Mouse (Mus musculus) limb, embryonic 15.5 days (tissue): Measurements from ENCODE around the gene Wwox. TPM values are rescaled to one million over a fixed set of nuclear protein-coding genes. Genes with fewer than 3 reads are reported as not detected.

Experiments
- ATAC-seq: fragments of 200-750 bp; cut with Nextera tagmentation; 2 replicates; pipeline ENCODE4 v1.8.0; 2017; ENCODE audit warnings: low read depth, moderate TSS enrichment; ENCODE audit not compliant: insufficient number of reproducible peaks, low FRiP score, low TSS enrichment
- H3K27ac ChIP-seq: fragments of 300-500 bp; sonication (generic); 2 replicates; pipeline ENCODE4 v1.5.1; 2015; ENCODE audit warnings: moderate library complexity, mild to moderate bottlenecking, inconsistent platforms
- H3K27me3 ChIP-seq: fragments of 300-500 bp; sonication (generic); 2 replicates; pipeline ENCODE4 v1.6.1; 2015; ENCODE audit warnings: inconsistent platforms
- H3K36me3 ChIP-seq: fragments of 300-500 bp; sonication (generic); 2 replicates; pipeline ENCODE4 v1.6.1; 2015; ENCODE audit warnings: inconsistent platforms
- H3K4me1 ChIP-seq: fragments of 300-500 bp; sonication (generic); 2 replicates; pipeline ENCODE4 v1.6.1; 2015; ENCODE audit warnings: inconsistent platforms
- H3K4me2 ChIP-seq: fragments of 300-500 bp; sonication (generic); 2 replicates; pipeline ENCODE4 v1.6.1; 2015; ENCODE audit warnings: mild to moderate bottlenecking, inconsistent platforms
- H3K4me3 ChIP-seq: fragments of 300-500 bp; sonication (generic); 2 replicates; pipeline ENCODE4 v1.5.1; 2015; ENCODE audit warnings: mild to moderate bottlenecking, inconsistent platforms
- H3K9ac ChIP-seq: fragments of 300-500 bp; sonication (generic); 2 replicates; pipeline ENCODE4 v1.6.1; 2015; ENCODE audit warnings: inconsistent platforms
- H3K9me3 ChIP-seq: fragments of 300-500 bp; sonication (generic); 2 replicates; pipeline ENCODE4 v1.6.1; 2016; ENCODE audit warnings: inconsistent platforms
- WGBS: fragments of 180-500 bp; shearing (Covaris S2); methylation state at CpG from one replicate; pipeline ENCODE4 v1.1.7; 2015; 5-methylcytosine and 5-hydroxymethylcytosine counted together
- polyA plus RNA-seq: library from polyadenylated mRNA; unstranded; fragments of >200 nt; fragmentation: Nextera tagmentation; extraction: Ambion mirVana; gene quantifications from 2 replicates; pipeline ENCODE4 v1.2.1, GENCODE M21; 2015

The Wwox gene
- polyA plus RNA-seq, 1 experiment from 2014 or later = 10.4 TPM

GRCm38 (mm10) chr8:114641809-114642208 lies 202.4 kb downstream of the Wwox start:
- H3K9ac ChIP-seq = no peak overlapping the region
- ATAC-seq = no peak; the same call in 1 of the 2 replicates

GRCm38 (mm10) chr8:114650789-114651188 lies 211.3 kb downstream of the Wwox start:
- no peak for ATAC-seq
- 45% methylated on average over 14 of the region's 14 CpGs for WGBS
- H3K9me3 ChIP-seq = no peaks in the 10 kb centered on the region
- H3K27me3 ChIP-seq = peaks cover 55% of the 10 kb centered on the region
- no peak overlapping the region for H3K27ac ChIP-seq
- H3K9ac ChIP-seq = no peak overlapping the region
- H3K36me3 ChIP-seq = no peaks in the 10 kb centered on the region
- H3K4me1 ChIP-seq = peaks cover 13% of the 10 kb centered on the region; the same call in 1 of the 2 replicates
- H3K4me2 ChIP-seq = peak overlapping the region; percentile 31
- H3K4me3 ChIP-seq = 0 out of 2 replicates have a peak overlapping the region, but pooled peaks have one; percentile 10

More at GRCm38 (mm10) chr8:114641809-114642208, 202.4 kb downstream of the Wwox start:
- peak overlapping the region; percentile 19; the same call in 1 of the 2 replicates for H3K4me2 ChIP-seq
- H3K27ac ChIP-seq = no peak overlapping the region
- H3K36me3 ChIP-seq = no peaks in the 10 kb centered on the region
- peaks cover 17% of the 10 kb centered on the region for H3K27me3 ChIP-seq
- no peaks in the 10 kb centered on the region for H3K9me3 ChIP-seq
- WGBS = 35% methylated on average over 9 of the region's 9 CpGs
- H3K4me1 ChIP-seq = peaks cover 11% of the 10 kb centered on the region
- no peak overlapping the region for H3K4me3 ChIP-seq

GRCm38 (mm10) chr8:114657789-114658188 lies 218.3 kb downstream of the Wwox start:
- ATAC-seq = no peak
- Histone ChIP-seq H3K4me3 (no peak overlapping the region), H3K9ac (no peak overlapping the region), H3K27ac (no peak overlapping the region), H3K9me3 (no peaks in the 10 kb centered on the region), H3K27me3 (peaks cover 31% of the 10 kb centered on the region), H3K4me1 (no peaks in the 10 kb centered on the region), H3K36me3 (no peaks in the 10 kb centered on the region), H3K4me2 (no peak overlapping the region)
- WGBS = 43% methylated on average over 4 of the region's 4 CpGs

GRCm38 (mm10) chr8:114658475-114658874 lies 219.0 kb downstream of the Wwox start:
- 15% methylated on average over 4 of the region's 4 CpGs for WGBS
- H3K27me3 ChIP-seq = peaks cover 24% of the 10 kb centered on the region

GRCm38 (mm10) chr8:114663053-114663452 lies 223.6 kb downstream of the Wwox start:
- Histone ChIP-seq H3K27me3 (peaks cover 12% of the 10 kb centered on the region; the same call in 1 of the 2 replicates), H3K27ac (no peak overlapping the region), H3K36me3 (no peaks in the 10 kb centered on the region), H3K4me2 (no peak overlapping the region), H3K9ac (no peak overlapping the region), H3K9me3 (no peaks in the 10 kb centered on the region), H3K4me1 (no peaks in the 10 kb centered on the region), H3K4me3 (no peak overlapping the region)
- no peak for ATAC-seq
- WGBS = 74% methylated on average over 7 of the region's 7 CpGs

More at GRCm38 (mm10) chr8:114658475-114658874, 219.0 kb downstream of the Wwox start:
- Histone ChIP-seq H3K36me3 (no peaks in the 10 kb centered on the region), H3K27ac (no peak overlapping the region), H3K9me3 (no peaks in the 10 kb centered on the region), H3K4me3 (no peak overlapping the region), H3K9ac (no peak overlapping the region), H3K4me2 (no peak overlapping the region), H3K4me1 (no peaks in the 10 kb centered on the region)
- ATAC-seq = no peak

- 66% methylated on average over 6 of the region's 6 CpGs for WGBS
- no peaks in the 10 kb centered on the region for H3K4me1 ChIP-seq
Measured at GRCm38 (mm10) chr8:114665521-114665920, 226.1 kb downstream of the Wwox start.

GRCm38 (mm10) chr8:114670801-114671200 lies 231.3 kb downstream of the Wwox start:
- Histone ChIP-seq H3K36me3 (no peaks in the 10 kb centered on the region), H3K4me1 (peaks cover 4% of the 10 kb centered on the region), H3K27me3 (peaks cover 6% of the 10 kb centered on the region; the same call in 1 of the 2 replicates), H3K9me3 (no peaks in the 10 kb centered on the region), H3K4me3 (no peak overlapping the region), H3K9ac (no peak overlapping the region), H3K27ac (no peak overlapping the region), H3K4me2 (no peak overlapping the region)
- 39% methylated on average over 6 of the region's 6 CpGs for WGBS
- ATAC-seq = no peak

More at GRCm38 (mm10) chr8:114665521-114665920, 226.1 kb downstream of the Wwox start:
- Histone ChIP-seq H3K27ac (no peak overlapping the region), H3K4me3 (no peak overlapping the region), H3K9me3 (no peaks in the 10 kb centered on the region), H3K4me2 (no peak overlapping the region), H3K9ac (no peak overlapping the region), H3K36me3 (no peaks in the 10 kb centered on the region), H3K27me3 (peaks cover 12% of the 10 kb centered on the region; the same call in 1 of the 2 replicates)
- ATAC-seq = no peak

- WGBS = 40% methylated on average over 9 of the region's 9 CpGs
- no peaks in the 10 kb centered on the region for H3K36me3 ChIP-seq
- peak; percentile 50; the same call in 1 of the 2 replicates for ATAC-seq
Measured at GRCm38 (mm10) chr8:114671237-114671674, 231.8 kb downstream of the Wwox start.

GRCm38 (mm10) chr8:114673416-114673815 lies 234.0 kb downstream of the Wwox start:
- no peak overlapping the region for H3K4me3 ChIP-seq
- peaks cover 10% of the 10 kb centered on the region for H3K4me1 ChIP-seq
- H3K27ac ChIP-seq = no peak overlapping the region
- ATAC-seq = no peak
- no peak overlapping the region for H3K4me2 ChIP-seq
- H3K9ac ChIP-seq = no peak overlapping the region
- no peaks in the 10 kb centered on the region for H3K27me3 ChIP-seq
- no peaks in the 10 kb centered on the region for H3K36me3 ChIP-seq
- WGBS = 91% methylated on average over 3 of the region's 3 CpGs
- no peaks in the 10 kb centered on the region for H3K9me3 ChIP-seq

More at GRCm38 (mm10) chr8:114671237-114671674, 231.8 kb downstream of the Wwox start:
- Histone ChIP-seq H3K4me3 (no peak overlapping the region), H3K4me1 (peaks cover 4% of the 10 kb centered on the region), H3K27ac (no peak overlapping the region), H3K27me3 (peaks cover 6% of the 10 kb centered on the region; the same call in 1 of the 2 replicates), H3K9ac (no peak overlapping the region), H3K9me3 (no peaks in the 10 kb centered on the region), H3K4me2 (no peak overlapping the region)

- Histone ChIP-seq H3K9ac (no peak overlapping the region), H3K4me2 (no peak overlapping the region), H3K9me3 (no peaks in the 10 kb centered on the region), H3K27me3 (no peaks in the 10 kb centered on the region), H3K4me3 (no peak overlapping the region), H3K36me3 (no peaks in the 10 kb centered on the region), H3K4me1 (peaks cover 10% of the 10 kb centered on the region), H3K27ac (no peak overlapping the region)
- 82% methylated on average over 7 of the region's 7 CpGs for WGBS
- ATAC-seq = no peak
Measured at GRCm38 (mm10) chr8:114675151-114675550, 235.7 kb downstream of the Wwox start.

GRCm38 (mm10) chr8:114676918-114677317 lies 237.5 kb downstream of the Wwox start:
- H3K9me3 ChIP-seq = no peaks in the 10 kb centered on the region
- H3K9ac ChIP-seq = no peak overlapping the region
- WGBS = 82% methylated on average over 2 of the region's 2 CpGs
- H3K4me1 ChIP-seq = peaks cover 6% of the 10 kb centered on the region; the same call in 1 of the 2 replicates
- no peak overlapping the region for H3K27ac ChIP-seq
- H3K4me3 ChIP-seq = no peak overlapping the region
- no peak overlapping the region for H3K4me2 ChIP-seq
- H3K36me3 ChIP-seq = no peaks in the 10 kb centered on the region
- peaks cover 8% of the 10 kb centered on the region for H3K27me3 ChIP-seq
- no peak for ATAC-seq

- Histone ChIP-seq H3K36me3 (no peaks in the 10 kb centered on the region), H3K27me3 (peaks cover 8% of the 10 kb centered on the region), H3K27ac (no peak overlapping the region), H3K9me3 (no peaks in the 10 kb centered on the region), H3K4me3 (no peak overlapping the region), H3K4me2 (no peak overlapping the region), H3K9ac (no peak overlapping the region), H3K4me1 (peaks cover 6% of the 10 kb centered on the region; the same call in 1 of the 2 replicates)
- ATAC-seq = no peak
- 35% methylated on average over 6 of the region's 6 CpGs for WGBS
Measured at GRCm38 (mm10) chr8:114677551-114678127, 238.2 kb downstream of the Wwox start.
